Mouse (Mus musculus) R1 (cell line): ENCODE data around the gene Cdk14.
"Not testable (repeated sequence)": the region's sequence is repeated elsewhere in the genome, so short reads cannot be mapped to it uniquely, and the experiment has no call there.

Experiments
- DNase-seq: peaks from one replicate; pipeline ENCODE4 v3.0.0-alpha.2; 2018; ENCODE audit warnings: low read depth, low spot score

Cdk14 gene

DNA sequence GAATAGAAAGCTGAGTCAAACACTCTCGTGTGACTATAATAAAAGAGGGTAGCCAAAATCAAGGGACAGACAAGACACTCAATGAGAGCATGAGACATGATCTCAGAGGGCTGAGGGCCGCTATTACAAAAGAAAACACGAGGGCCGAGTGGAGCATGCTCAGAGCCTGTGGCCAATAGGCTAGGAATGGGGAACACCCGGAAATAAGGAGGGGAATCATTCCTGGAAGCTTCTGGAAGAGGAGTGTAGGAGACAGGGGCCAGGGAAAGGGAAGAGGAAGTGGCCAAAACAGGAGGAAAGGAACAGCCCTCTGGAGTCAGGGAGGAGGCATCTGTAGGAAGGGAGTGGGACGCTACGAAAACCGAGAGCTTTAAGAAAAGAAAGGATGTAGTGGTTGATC lies 52.6 kb downstream of the Cdk14 start:
- no peak for DNase-seq

- no peak for DNase-seq
These were observed 54.6 kb downstream of the Cdk14 start for GRCm38 (mm10) chr5:5365285-5366076.

- DNase-seq, result peak; percentile 58
These were observed 58.4 kb downstream of the Cdk14 start for GRCm38 (mm10) chr5:5361684-5362083.

GRCm38 (mm10) chr5:5360338-5360737 lies 59.8 kb downstream of the Cdk14 start:
- no peak for DNase-seq

- no peak for DNase-seq
These were observed 60.2 kb downstream of the Cdk14 start for GRCm38 (mm10) chr5:5359915-5360314.

- DNase-seq, result peak; percentile 64
These were observed 60.7 kb downstream of the Cdk14 start for GRCm38 (mm10) chr5:5359370-5359769.

GRCm38 (mm10) chr5:5358019-5358717 lies 61.9 kb downstream of the Cdk14 start:
- DNase-seq, result no peak

GRCm38 (mm10) chr5:5354684-5355368 lies 65.3 kb downstream of the Cdk14 start:
- DNase-seq, result no peak

GRCm38 (mm10) chr5:5353946-5354345 lies 66.2 kb downstream of the Cdk14 start:
- DNase-seq, result no peak

- DNase-seq, result no peak
These were observed 75.5 kb downstream of the Cdk14 start for GRCm38 (mm10) chr5:5344646-5345045.

GRCm38 (mm10) chr5:5343741-5344140 lies 76.4 kb downstream of the Cdk14 start:
- DNase-seq, result no peak

DNA sequence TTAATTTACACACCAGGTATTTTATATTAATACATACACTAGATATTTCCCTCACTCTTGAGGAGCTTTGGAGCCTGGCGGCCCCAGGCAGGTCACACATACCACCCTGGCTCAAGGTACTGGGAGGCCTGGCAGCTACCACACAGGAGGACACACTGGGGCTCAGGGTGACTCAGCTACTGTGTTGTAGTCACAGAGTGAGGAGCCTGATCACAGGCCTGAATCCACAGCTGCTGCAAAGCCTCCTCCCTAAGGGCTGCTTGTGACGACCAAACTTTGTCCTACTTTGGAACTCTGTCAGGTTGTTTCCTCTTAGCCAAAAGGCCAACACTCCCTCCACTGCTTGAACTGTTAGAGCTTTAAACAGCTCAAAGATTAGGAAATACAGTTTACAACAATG lies 76.8 kb downstream of the Cdk14 start:
- no peak for DNase-seq

DNA sequence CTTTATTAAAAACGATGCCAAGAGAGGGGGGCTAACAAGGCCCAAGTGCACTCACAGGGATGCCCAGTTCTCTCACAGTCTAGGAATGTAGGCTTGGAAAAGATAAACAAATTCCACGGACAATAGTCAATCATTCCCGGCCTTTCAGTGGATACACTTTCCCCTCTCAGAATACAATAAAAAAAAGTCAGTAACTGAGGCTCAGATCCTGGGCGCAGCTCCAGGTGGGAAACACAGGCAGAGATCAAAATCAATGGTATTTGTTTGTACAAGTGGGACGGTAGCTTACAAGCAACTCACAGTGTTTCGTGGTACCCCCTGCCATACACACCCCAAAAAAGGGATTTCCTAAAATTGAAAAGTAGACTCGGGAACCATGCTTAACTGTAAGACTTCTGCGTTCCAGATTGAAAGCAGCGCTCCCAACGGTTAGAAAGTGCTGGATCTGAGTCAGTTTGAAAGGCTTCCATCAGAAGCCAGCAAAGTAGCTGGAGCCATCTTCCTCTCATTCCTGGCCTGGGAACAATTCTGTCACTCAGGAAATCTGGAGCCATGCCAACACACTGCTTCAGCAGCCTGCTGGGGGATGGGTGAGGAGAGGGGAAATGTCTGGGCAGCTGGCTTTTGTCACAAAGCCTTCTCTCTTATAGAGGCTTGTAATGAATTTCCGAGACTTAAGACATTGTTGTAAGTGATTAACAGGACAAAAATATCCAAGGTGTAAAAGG lies 77.5 kb downstream of the Cdk14 start:
- DNase-seq, result no peak

GRCm38 (mm10) chr5:5341611-5342010 lies 78.5 kb downstream of the Cdk14 start:
- no peak for DNase-seq

- DNase-seq, result no peak
These were observed 86.2 kb downstream of the Cdk14 start for GRCm38 (mm10) chr5:5333916-5334315.

DNA sequence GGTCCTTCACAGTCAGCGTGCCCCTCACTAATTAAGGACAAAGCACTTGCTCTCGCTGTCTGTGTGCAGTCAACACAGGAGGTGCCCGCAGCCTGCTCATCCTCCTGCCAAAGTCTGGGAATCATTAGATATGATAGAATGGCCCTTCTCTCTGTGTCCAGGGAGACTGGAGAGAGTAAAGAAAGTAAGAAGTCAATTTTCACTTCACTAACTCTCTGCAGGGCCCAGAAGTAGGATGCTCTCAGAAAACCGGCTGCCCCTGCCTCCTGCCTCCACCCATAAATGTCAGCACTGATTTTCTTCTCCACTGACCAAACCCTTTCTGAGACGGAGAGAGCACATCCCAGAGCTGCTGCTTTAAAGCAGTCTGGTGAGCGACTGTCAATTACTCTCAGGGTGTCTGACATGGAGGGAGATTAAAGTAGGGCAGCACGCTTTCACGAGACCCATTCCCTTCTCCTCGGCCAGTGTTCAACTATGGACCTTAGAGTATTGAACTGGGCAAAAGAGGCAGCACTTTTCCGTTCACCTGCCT lies 89.1 kb downstream of the Cdk14 start:
- DNase-seq, result no peak

DNA sequence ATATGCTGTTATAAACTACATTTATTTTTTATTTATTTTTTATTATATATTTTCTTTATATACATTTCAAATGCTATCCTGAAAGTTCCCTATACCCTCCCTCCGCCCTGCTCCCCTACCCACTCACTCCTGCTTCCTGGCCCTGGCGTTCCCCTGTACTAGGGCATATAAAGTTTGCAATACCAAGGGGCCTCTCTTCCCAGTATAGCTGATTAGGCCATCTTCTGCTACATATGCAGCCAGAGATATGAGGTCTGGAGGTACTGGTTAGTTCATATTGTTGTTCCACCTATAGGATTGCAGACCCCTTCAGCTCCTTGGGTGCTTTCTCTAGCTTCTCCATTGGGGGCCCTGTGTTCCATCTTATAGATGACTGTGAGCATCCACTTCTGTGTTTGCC lies 91.1 kb downstream of the Cdk14 start:
- DNase-seq, result not testable (repeated sequence)

DNA sequence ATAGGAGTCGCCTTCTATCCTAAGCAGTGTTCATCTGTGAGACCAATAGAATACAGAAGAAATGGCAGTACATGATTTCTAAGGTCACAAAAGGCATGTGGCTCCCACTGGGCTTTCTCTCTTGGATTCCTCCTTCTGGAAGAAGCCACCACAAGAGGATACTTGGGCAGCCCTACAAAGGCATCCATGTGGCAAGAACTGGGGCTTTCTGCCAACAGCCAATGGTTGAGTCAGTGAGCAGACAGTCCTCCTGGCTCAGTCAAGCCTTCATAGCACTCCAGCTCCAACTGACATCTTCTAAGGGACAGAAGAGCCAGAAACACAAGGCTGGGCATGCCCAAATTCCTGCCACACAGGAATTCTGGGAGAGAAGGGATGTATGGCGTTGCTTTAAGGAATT lies 93.4 kb downstream of the Cdk14 start:
- no peak for DNase-seq

GRCm38 (mm10) chr5:5322699-5323098 lies 97.4 kb downstream of the Cdk14 start:
- DNase-seq, result peak; percentile 18

DNA sequence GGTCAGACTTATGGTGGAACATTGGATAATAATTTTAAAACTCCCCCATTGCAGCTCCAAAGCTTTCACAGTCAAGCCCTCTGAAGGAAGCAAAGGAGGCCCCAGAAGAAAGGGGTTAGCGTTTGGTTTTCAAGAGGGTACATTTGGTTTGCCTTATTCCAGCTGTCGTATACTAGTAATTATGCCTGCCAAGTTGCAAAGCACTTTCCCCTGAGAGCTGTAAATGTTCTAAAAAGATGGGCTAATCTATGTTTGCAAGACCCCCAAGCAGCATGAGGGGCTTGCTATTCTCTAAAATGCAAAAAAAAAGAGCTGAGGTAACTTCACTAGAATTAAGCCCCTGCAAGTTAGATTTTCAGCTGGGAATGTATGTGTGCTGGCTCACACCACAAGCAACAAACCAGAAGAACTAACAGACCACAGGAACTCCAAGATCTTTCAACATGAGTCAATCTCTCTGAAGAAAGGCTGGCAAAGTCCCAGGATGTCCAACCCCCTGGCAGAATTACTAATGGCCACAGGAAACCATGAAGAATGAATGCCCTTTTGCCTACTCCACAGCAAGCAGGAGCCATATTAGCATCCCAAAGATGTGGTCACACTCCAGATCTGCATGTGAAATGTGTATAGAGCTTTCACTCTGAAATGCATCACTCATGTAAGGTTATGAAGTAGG lies 99.5 kb downstream of the Cdk14 start:
- no peak for DNase-seq
